Mouse (Mus musculus) intestine, embryonic 15.5 days (tissue): ENCODE measurements around the gene Ngef. TPM values are rescaled to one million over a fixed set of nuclear protein-coding genes. Genes with fewer than 3 reads are reported as not detected.
"Not testable (repeated sequence)": the region's sequence is repeated elsewhere in the genome, so short reads cannot be mapped to it uniquely, and the experiment has no call there.

Source experiments
- ATAC-seq: fragments of 200-750 bp; cut with Nextera tagmentation; 2 replicates; pipeline ENCODE4 v1.8.0; 2017; ENCODE audit warnings: moderate TSS enrichment, moderate library complexity
- H3K27ac ChIP-seq: fragments of 300-500 bp; sonication (generic); 2 replicates; pipeline ENCODE4 v1.5.1; 2015; ENCODE audit warnings: mild to moderate bottlenecking, inconsistent platforms
- H3K27me3 ChIP-seq: fragments of 300-500 bp; sonication (generic); replicated peaks from 2 replicates; pipeline ENCODE4 v1.6.1; 2015; ENCODE audit warnings: inconsistent platforms
- H3K36me3 ChIP-seq: fragments of 300-500 bp; sonication (generic); 2 replicates; pipeline ENCODE4 v1.6.1; 2015; ENCODE audit warnings: inconsistent platforms
- H3K4me1 ChIP-seq: fragments of 300-500 bp; sonication (generic); replicated peaks from 2 replicates; pipeline ENCODE4 v1.6.1; 2015; ENCODE audit warnings: inconsistent platforms
- H3K4me2 ChIP-seq: fragments of 300-500 bp; sonication (generic); replicated peaks from 2 replicates; pipeline ENCODE4 v1.6.1; 2015; ENCODE audit warnings: mild to moderate bottlenecking, inconsistent platforms
- H3K4me3 ChIP-seq: fragments of 300-500 bp; sonication (generic); replicated peaks from 2 replicates; pipeline ENCODE4 v1.5.1; 2015; ENCODE audit warnings: inconsistent platforms
- H3K9ac ChIP-seq: fragments of 300-500 bp; sonication (generic); 2 replicates; pipeline ENCODE4 v1.6.1; 2015; ENCODE audit warnings: inconsistent platforms
- H3K9me3 ChIP-seq: fragments of 300-500 bp; sonication (generic); 2 replicates; pipeline ENCODE4 v1.6.1; 2016; ENCODE audit warnings: inconsistent platforms
- WGBS: fragments of 180-500 bp; shearing (Covaris S2); methylation state at CpG from one replicate; pipeline ENCODE4 v1.1.7; 2015; 5-methylcytosine and 5-hydroxymethylcytosine counted together
- polyA plus RNA-seq: library from polyadenylated mRNA; unstranded; fragments of >200 nt; fragmentation: Nextera tagmentation; extraction: Ambion mirVana; gene quantifications from 2 replicates; pipeline ENCODE4 v1.2.1, GENCODE M21; 2015

Gene Ngef
- polyA plus RNA-seq, 1 experiment from 2014 or later = 17.9 TPM

DNA sequence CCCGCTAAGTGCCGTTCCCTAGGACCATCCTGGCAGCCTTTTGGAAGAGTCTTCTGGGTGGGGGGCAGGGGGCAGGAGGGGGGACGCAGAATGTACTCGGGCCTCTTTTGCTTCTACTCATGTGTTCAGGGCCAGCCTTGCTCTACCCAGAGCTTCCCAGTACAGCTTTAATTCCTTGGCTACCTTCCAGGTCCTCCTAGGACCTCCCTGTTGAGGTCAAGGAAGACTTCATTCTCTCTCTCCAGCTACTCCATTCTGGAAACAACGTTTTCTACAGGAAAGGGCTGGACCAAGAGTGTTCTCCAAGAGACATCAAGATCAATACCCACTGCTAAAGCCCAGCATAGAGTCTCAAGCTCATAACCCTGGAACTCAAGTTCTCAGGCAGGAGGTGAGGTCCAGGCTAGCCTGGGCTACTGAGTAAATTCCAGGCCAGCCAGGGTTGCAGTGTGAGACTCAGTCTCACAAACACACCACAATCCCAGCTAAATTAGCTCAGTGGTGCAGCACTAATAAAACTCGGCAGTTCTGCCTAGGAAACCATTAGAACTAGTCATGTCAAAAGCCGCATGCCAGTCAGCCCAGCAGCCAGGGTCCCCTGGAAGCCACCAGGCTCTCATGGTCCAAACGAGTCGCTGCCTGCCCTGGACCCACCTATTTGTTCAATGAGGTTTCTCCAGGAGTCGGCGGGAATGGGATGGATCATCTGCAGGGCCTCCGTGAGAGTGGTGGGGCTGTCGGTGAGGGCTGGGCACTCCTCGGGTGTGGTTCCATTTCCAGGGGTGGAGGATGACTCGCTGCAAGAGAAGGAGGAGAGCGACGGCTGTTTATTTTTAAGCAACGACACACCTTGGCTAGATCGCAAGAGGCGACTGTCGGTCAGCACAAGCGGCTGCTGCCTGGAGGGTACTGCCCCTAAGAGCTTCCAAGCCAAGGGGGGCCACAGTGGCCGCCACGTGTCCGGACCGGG lies 64.8 kb downstream of the Ngef start:
- H3K9ac ChIP-seq = peak overlapping the region; percentile 68; the same call in 1 of the 2 replicates

DNA sequence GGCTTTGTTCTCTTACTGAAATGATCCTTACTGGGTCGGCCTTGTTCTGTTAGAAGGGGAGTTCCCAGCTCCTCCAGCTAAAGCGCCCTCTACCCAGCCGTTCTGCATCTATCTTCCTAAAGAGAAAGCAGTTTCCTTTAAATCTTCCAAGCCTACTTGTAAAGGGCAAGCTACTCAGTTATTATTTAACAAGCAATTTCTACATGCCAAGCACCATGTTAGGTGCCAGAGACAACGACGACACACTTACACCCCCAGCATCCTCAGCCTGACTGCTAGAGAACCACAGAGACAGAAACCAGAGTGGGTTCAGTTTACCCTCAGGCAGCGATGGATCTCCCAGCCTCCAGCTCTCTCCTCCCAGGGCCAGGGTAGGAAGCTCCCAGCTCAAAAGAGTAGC lies 65.8 kb downstream of the Ngef start:
- H3K4me2 ChIP-seq = no peak overlapping the region
- H3K36me3 ChIP-seq = no peaks in the 10 kb centered on the region
- 65% methylated on average over 6 of the region's 6 CpGs for WGBS
- no peak overlapping the region for H3K27ac ChIP-seq
- H3K4me3 ChIP-seq = no peak overlapping the region
- H3K27me3 ChIP-seq = peaks cover 28% of the 10 kb centered on the region
- no peak overlapping the region for H3K9ac ChIP-seq
- no peaks in the 10 kb centered on the region for H3K9me3 ChIP-seq
- H3K4me1 ChIP-seq = peaks cover 14% of the 10 kb centered on the region
- ATAC-seq = no peak

More for the DNA sequence above, 64.8 kb downstream of the Ngef start:
- Histone ChIP-seq H3K27me3 (peaks cover 28% of the 10 kb centered on the region), H3K27ac (no peak overlapping the region), H3K9me3 (no peaks in the 10 kb centered on the region), H3K4me2 (peak overlapping the region; percentile 100), H3K36me3 (no peaks in the 10 kb centered on the region), H3K4me1 (peaks cover 14% of the 10 kb centered on the region), H3K4me3 (peak overlapping the region; percentile 69)
- WGBS = 19% methylated on average over 26 of the region's 26 CpGs
- ATAC-seq = peak; percentile 14; the same call in 1 of the 2 replicates

DNA sequence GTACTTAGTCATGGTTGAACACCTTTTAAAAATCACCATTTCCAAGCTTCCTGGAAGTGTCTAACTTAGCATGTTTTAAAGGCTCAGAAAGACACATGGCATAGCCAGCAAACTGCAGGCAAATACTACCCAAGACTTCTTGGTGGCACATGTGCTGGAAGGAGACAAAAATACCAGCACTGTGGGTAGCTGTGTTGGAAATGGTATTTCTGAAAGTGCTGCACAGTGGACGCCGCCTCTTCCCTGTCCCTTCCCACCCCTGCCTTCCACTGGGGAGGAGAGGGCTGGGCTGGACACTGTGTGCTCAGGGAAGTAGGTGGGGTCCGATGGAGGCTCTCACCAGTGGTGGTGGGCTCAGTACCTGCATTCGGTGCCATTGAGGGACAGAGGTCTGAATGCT lies 68.1 kb downstream of the Ngef start:
- WGBS = 84% methylated on average over 4 of the region's 4 CpGs
- Histone ChIP-seq H3K27ac (no peak overlapping the region), H3K9ac (no peak overlapping the region), H3K4me3 (no peak overlapping the region), H3K4me1 (peaks cover 14% of the 10 kb centered on the region), H3K27me3 (peaks cover 21% of the 10 kb centered on the region), H3K36me3 (no peaks in the 10 kb centered on the region), H3K9me3 (no peaks in the 10 kb centered on the region), H3K4me2 (no peak overlapping the region)
- ATAC-seq = no peak

DNA sequence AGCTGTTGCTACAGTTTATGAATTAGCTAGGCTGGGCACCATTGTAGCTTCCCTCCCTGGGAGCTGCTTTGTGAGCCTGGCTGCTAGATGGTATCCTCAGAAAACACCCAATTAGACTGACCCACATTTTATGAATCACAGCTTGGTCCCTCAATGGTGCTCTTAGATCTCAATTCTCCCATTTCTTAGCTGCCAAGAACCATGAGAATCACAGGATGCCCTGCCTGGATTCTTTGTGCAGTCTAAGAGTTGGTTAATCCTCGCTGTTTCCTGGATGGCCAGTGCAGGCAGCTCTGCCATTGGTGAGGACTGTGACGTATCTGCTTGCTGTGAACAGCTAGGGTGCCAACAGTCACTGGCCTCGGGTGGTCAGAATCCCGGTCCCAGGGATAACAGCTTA lies 80.1 kb downstream of the Ngef start:
- Histone ChIP-seq H3K36me3 (no peaks in the 10 kb centered on the region), H3K4me2 (no peak overlapping the region), H3K9ac (no peak overlapping the region), H3K4me3 (no peak overlapping the region), H3K4me1 (no peaks in the 10 kb centered on the region), H3K9me3 (no peaks in the 10 kb centered on the region), H3K27me3 (no peaks in the 10 kb centered on the region), H3K27ac (no peak overlapping the region)
- 79% methylated on average over 4 of the region's 4 CpGs for WGBS
- no peak for ATAC-seq

DNA sequence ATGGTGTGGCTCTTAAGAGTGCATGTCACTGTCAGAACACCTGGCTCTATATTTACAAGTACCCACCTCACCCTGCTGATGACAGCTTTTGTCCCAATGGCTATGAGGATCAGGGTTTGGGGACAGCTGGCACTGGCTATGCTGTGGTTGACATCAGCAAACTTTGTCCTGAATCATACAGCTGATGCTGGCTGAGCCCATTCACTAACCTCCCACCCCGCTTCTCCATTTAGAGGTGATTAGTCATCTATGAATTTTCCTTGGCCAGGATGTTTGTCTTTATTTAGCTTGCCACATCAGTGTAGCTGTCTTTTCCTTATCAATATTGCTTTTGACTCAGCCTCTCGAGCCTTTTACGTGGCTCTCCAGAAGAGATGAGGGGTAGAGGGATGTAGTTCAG lies 81.4 kb downstream of the Ngef start:
- WGBS = 75% methylated on average over 3 of the region's 3 CpGs
- no peaks in the 10 kb centered on the region for H3K4me1 ChIP-seq

DNA sequence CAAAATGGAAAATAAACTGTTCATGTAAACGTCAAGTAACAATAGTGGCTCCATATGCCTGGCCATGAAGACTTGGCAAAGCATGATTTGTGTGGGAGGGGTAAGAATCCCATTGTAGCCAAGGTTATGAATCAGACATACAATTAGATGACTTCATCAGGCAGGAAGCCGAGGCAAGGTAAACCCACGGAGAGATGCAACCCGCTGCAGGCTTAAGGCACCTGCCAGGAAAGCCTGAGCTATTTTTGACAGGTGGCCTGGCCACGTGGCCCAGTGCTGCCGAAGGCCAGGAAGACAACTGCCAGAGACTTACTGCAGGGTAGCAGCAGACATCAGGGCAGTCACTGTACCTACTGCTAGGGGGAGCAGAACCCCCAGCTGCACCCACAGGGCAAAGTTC lies 87.3 kb downstream of the Ngef start:
- Histone ChIP-seq H3K4me2 (no peak overlapping the region), H3K9me3 (no peaks in the 10 kb centered on the region), H3K9ac (no peak overlapping the region), H3K27me3 (no peaks in the 10 kb centered on the region), H3K36me3 (no peaks in the 10 kb centered on the region), H3K27ac (no peak overlapping the region), H3K4me1 (no peaks in the 10 kb centered on the region), H3K4me3 (no peak overlapping the region)
- WGBS = 54% methylated on average over 6 of the region's 6 CpGs
- ATAC-seq = no peak

More for the DNA sequence above, 81.4 kb downstream of the Ngef start:
- Histone ChIP-seq H3K4me3 (no peak overlapping the region), H3K27me3 (no peaks in the 10 kb centered on the region), H3K27ac (no peak overlapping the region), H3K9me3 (no peaks in the 10 kb centered on the region), H3K36me3 (no peaks in the 10 kb centered on the region), H3K9ac (no peak overlapping the region), H3K4me2 (no peak overlapping the region)
- no peak for ATAC-seq

DNA sequence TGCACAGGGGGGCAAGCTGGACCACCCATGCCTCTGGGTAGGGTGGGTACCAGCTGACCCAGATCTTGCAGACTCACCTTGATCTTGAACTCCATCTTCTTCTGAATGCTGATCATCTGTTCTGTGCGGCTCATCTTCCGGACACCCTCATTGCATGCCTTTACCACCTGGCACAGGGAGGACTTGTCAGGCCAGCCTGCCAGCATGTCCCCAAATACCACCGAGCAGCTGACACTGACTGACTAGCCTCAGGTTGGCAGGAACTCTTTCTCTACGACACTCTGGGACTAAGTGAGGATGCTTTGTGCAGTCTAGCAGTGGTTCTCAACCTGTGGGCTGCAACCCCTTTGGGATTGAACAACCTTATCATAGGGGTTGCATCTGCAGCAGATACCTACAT lies 91.1 kb downstream of the Ngef start:
- 89% methylated on average over 4 of the region's 4 CpGs for WGBS
- Histone ChIP-seq H3K9me3 (no peaks in the 10 kb centered on the region), H3K9ac (no peak overlapping the region), H3K27ac (no peak overlapping the region), H3K4me1 (no peaks in the 10 kb centered on the region), H3K36me3 (no peaks in the 10 kb centered on the region), H3K4me3 (no peak overlapping the region), H3K27me3 (no peaks in the 10 kb centered on the region), H3K4me2 (no peak overlapping the region)
- ATAC-seq = no peak

DNA sequence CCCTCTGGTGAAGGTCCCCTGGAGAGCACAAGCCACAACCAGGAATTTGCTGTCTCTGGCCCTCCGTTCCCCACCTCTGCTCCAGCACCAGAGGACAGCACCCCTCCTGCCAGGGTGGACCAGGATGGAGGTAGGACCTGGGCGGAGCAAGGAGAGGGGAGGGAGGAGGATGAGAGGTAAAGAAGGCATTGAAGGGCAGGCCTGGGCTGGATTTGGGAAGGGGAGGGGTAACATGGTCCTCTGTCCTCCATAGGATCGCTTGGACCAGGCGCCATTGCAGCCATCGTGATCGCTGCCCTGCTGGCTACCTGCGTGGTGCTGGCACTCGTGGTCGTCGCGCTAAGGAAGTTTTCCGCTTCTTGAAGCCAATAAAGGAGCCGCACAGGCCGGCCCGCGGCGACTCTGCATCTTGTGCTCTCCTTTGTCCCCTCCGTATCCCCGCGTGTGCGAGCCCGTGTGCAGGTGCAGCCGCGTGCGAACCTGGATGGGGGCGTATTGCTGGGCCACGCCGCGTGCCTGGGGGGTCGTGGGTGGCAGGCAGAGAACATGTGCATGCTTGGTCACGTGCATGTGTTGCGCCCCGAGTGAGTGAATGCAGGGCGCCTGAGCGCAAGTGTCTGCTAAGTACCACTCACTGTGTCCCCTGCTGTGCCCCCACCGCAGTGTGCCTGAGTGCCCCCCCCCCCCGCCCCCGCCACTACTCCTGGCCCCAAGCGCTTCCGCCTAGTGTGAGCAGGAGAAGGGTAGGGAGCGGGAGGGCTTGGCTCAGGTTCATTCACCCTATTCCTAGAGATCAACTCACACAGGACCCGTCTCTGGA lies 98.4 kb downstream of the Ngef start:
- H3K4me3 ChIP-seq = peak overlapping the region; percentile 25
- H3K36me3 ChIP-seq = no peaks in the 10 kb centered on the region
- H3K4me1 ChIP-seq = peaks cover 5% of the 10 kb centered on the region; the same call in 1 of the 2 replicates
- no peak overlapping the region for H3K9ac ChIP-seq
- H3K27me3 ChIP-seq = peaks cover 21% of the 10 kb centered on the region
- WGBS = 5% methylated on average over 42 of the region's 42 CpGs
- H3K4me2 ChIP-seq = peak overlapping the region; percentile 55
- no peaks in the 10 kb centered on the region for H3K9me3 ChIP-seq
- H3K27ac ChIP-seq = no peak overlapping the region
- peak; percentile 30 for ATAC-seq

DNA sequence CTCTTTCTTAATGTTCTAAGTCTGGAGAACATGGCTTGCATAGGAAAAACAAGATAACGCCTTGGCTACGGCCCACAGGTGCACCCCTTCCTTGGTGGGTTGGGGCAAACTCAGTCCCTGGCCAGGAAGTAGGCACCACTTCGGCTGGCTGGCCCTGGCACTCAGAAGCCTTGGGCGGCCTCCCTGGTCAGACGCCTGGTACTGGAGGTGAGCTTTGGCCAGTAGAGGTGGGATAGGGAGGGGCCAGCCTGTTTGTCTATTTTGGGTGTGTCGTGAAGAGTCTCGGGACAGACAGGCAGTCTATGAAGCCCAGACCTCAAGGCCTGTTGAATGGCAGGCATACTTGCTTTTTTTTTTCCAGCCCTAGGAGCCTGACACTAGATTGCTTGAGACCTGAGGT lies 101.1 kb downstream of the Ngef start:
- WGBS = 68% methylated on average over 7 of the region's 7 CpGs
- peaks cover 21% of the 10 kb centered on the region for H3K27me3 ChIP-seq
- no peak overlapping the region for H3K27ac ChIP-seq
- no peak overlapping the region for H3K4me2 ChIP-seq
- ATAC-seq = peak; percentile 14; the same call in 1 of the 2 replicates
- H3K9ac ChIP-seq = no peak overlapping the region
- H3K9me3 ChIP-seq = no peaks in the 10 kb centered on the region
- no peak overlapping the region for H3K4me3 ChIP-seq
- H3K4me1 ChIP-seq = peaks cover 5% of the 10 kb centered on the region; the same call in 1 of the 2 replicates
- H3K36me3 ChIP-seq = no peaks in the 10 kb centered on the region

DNA sequence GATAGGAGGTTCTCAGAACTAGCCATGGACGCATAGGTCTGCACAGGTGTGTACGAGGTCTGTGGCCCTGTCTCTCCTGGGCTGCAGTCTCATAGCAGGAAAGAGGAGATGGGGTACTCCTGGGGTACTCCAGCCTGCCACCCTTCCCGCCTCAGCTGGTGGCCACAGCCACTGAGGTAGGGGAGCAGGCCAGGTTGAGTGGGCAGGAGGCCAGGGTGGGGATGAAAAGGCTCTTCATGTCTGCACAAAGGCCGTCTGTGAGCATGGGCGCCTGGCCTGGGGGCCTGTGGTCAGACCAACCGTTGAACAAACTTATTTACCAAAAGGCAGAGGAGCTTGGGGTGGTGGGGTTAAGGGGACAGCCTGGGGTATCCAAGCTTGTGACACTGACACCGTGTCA lies 101.8 kb downstream of the Ngef start:
- H3K36me3 ChIP-seq = no peaks in the 10 kb centered on the region
- peaks cover 5% of the 10 kb centered on the region; the same call in 1 of the 2 replicates for H3K4me1 ChIP-seq
- H3K9me3 ChIP-seq = no peaks in the 10 kb centered on the region
- H3K9ac ChIP-seq = no peak overlapping the region
- no peak overlapping the region for H3K4me2 ChIP-seq
- H3K27me3 ChIP-seq = peaks cover 21% of the 10 kb centered on the region
- WGBS = 80% methylated on average over 7 of the region's 7 CpGs
- no peak overlapping the region for H3K27ac ChIP-seq
- H3K4me3 ChIP-seq = no peak overlapping the region
- no peak for ATAC-seq

DNA sequence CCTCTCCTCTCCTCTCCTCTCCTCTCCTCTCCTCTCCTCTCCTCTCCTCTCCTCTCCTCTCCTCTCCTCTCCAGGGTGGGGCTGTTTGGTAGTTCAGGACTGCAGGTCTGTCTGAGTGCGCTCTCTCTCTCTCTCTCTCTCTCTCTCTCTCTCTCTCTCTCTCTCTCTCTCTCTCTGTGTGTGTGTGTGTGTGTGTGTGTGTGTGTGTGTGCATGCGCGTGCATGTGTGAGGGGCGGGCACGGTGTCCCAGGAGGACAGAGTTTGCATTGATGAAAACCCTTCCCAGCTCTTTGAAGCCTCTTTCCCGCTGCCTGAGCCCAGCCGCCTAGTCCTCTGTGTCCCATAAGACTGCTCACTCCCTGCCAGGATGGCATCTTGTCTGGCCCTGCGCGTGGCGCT lies 103.7 kb downstream of the Ngef start, which contains the start of gene Snorc:
Snorc (plus strand) TSS at position 301 of the 400 bp plus-strand sequence.
- not testable (repeated sequence) for H3K36me3 ChIP-seq, H3K4me3 ChIP-seq, H3K27me3 ChIP-seq, ATAC-seq, H3K9me3 ChIP-seq, H3K4me2 ChIP-seq, H3K27ac ChIP-seq, H3K4me1 ChIP-seq, H3K9ac ChIP-seq
- WGBS = 45% methylated on average over 8 of the region's 10 CpGs

DNA sequence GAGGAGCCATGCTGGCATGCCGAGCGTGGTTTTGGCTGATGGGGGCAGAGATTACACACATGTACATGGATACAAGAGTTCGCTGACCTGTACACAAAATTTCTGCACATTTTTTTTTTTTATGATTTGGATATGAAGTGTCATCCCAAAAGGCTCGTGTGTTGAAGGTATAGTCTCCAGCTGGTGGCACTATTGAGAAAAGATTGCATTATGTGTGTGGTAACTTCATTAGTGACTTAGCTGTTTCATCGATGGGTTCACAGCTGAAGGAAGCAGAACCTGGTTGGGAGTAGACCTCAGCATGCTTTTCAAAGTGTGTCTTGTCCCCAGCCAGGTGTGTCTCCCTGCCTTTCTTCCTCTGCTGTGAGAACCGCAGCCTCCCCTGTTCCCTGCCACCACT lies 105.3 kb downstream of the Ngef start:
- WGBS = 70% methylated on average over 6 of the region's 6 CpGs
- no peak for ATAC-seq
- Histone ChIP-seq H3K4me2 (no peak overlapping the region), H3K9ac (no peak overlapping the region), H3K4me3 (no peak overlapping the region), H3K27ac (no peak overlapping the region), H3K9me3 (no peaks in the 10 kb centered on the region), H3K27me3 (no peaks in the 10 kb centered on the region), H3K36me3 (no peaks in the 10 kb centered on the region), H3K4me1 (no peaks in the 10 kb centered on the region)
